Mouse (Mus musculus) B cell, adult 2 months (primary cell): Measurements from ENCODE around the gene Pdzrn4.
"Not testable (repeated sequence)": the region's sequence is repeated elsewhere in the genome, so short reads cannot be mapped to it uniquely, and the experiment has no call there.

Experiments used
- DNase-seq, 2 experiments: peaks; one replicate each; pipeline ENCODE4 v3.0.0; 2022

Pdzrn4 gene

GRCm38 (mm10) chr15:92396770-92397608 lies at the start of gene Pdzrn4:
TSS of gene Pdzrn4 (plus strand) at chr15:92396881.
- DNase-seq = no peak

GRCm38 (mm10) chr15:92347426-92347825 lies 49.3 kb upstream of the Pdzrn4 start:
- no peak for DNase-seq

GRCm38 (mm10) chr15:92347902-92348301 lies 48.8 kb upstream of the Pdzrn4 start:
- DNase-seq = no peak

- DNase-seq = not testable (repeated sequence)
Observed at GRCm38 (mm10) chr15:92348453-92348852, 48.2 kb upstream of the Pdzrn4 start.

- no peak for DNase-seq
Observed at GRCm38 (mm10) chr15:92364153-92364552, 32.5 kb upstream of the Pdzrn4 start.

GRCm38 (mm10) chr15:92364592-92364991 lies 32.1 kb upstream of the Pdzrn4 start:
- no peak for DNase-seq

GRCm38 (mm10) chr15:92394811-92395210 lies 1.9 kb upstream of the Pdzrn4 start:
- no peak for DNase-seq

GRCm38 (mm10) chr15:92398747-92399146 lies 2.1 kb downstream of the Pdzrn4 start:
- no peak for DNase-seq

- DNase-seq = no peak
Observed at GRCm38 (mm10) chr15:92399278-92399677, 2.6 kb downstream of the Pdzrn4 start.

- no peak for DNase-seq
Observed at GRCm38 (mm10) chr15:92401554-92401953, 4.9 kb downstream of the Pdzrn4 start.

- DNase-seq = no peak
Observed at GRCm38 (mm10) chr15:92415323-92415722, 18.6 kb downstream of the Pdzrn4 start.

GRCm38 (mm10) chr15:92416141-92416540 lies 19.5 kb downstream of the Pdzrn4 start:
- DNase-seq = no peak

GRCm38 (mm10) chr15:92416658-92417057 lies 20.0 kb downstream of the Pdzrn4 start:
- no peak for DNase-seq

- DNase-seq = no peak
Observed at GRCm38 (mm10) chr15:92417120-92417519, 20.4 kb downstream of the Pdzrn4 start.

GRCm38 (mm10) chr15:92434605-92435004 lies 37.9 kb downstream of the Pdzrn4 start:
- no peak for DNase-seq

- no peak for DNase-seq
Observed at GRCm38 (mm10) chr15:92435306-92435705, 38.6 kb downstream of the Pdzrn4 start.

GRCm38 (mm10) chr15:92441630-92442180 lies 45.0 kb downstream of the Pdzrn4 start:
- DNase-seq = no peak

GRCm38 (mm10) chr15:92447708-92448147 lies 51.0 kb downstream of the Pdzrn4 start:
- no peak for DNase-seq

- no peak for DNase-seq
Observed at GRCm38 (mm10) chr15:92449112-92449511, 52.4 kb downstream of the Pdzrn4 start.

GRCm38 (mm10) chr15:92452620-92453019 lies 55.9 kb downstream of the Pdzrn4 start:
- DNase-seq = no peak

GRCm38 (mm10) chr15:92482198-92482597 lies 85.5 kb downstream of the Pdzrn4 start:
- no peak for DNase-seq

GRCm38 (mm10) chr15:92491376-92491775 lies 94.7 kb downstream of the Pdzrn4 start:
- no peak for DNase-seq

- no peak for DNase-seq
Observed at GRCm38 (mm10) chr15:92495465-92496174, 98.9 kb downstream of the Pdzrn4 start.
